Mouse (Mus musculus) hindbrain, embryonic 16.5 days (tissue): ENCODE results near the gene Hist1h4j. TPM values are rescaled to one million over a fixed set of nuclear protein-coding genes. Genes with fewer than 3 reads are reported as not detected.
"Not testable (repeated sequence)": the region's sequence is repeated elsewhere in the genome, so short reads cannot be mapped to it uniquely, and the experiment has no call there.

Experiments used
- ATAC-seq: fragments of 200-750 bp; cut with Nextera tagmentation; 2 replicates; pipeline ENCODE4 v1.8.0; 2017; ENCODE audit warnings: moderate TSS enrichment, moderate library complexity
- H3K27ac ChIP-seq: fragments of 300-500 bp; sonication (generic); 2 replicates; pipeline ENCODE4 v1.5.1; 2014; ENCODE audit warnings: low read depth, mild to moderate bottlenecking, control low read depth, low read length, moderate library complexity
- H3K27me3 ChIP-seq: fragments of 300-500 bp; sonication (generic); replicated peaks from 2 replicates; pipeline ENCODE4 v1.6.1; 2014; ENCODE audit warnings: low read length; ENCODE audit not compliant: control insufficient read depth, insufficient read depth
- H3K36me3 ChIP-seq: fragments of 300-500 bp; sonication (generic); 2 replicates; pipeline ENCODE4 v1.6.1; 2014; ENCODE audit warnings: mild to moderate bottlenecking, low read length, moderate library complexity, mixed read lengths; ENCODE audit not compliant: control insufficient read depth, insufficient read depth
- H3K4me1 ChIP-seq: fragments of 300-500 bp; sonication (generic); 2 replicates; pipeline ENCODE4 v1.6.1; 2014; ENCODE audit warnings: low read depth, low read length; ENCODE audit not compliant: control insufficient read depth, insufficient read depth
- H3K4me2 ChIP-seq: fragments of 300-500 bp; sonication (generic); 2 replicates; pipeline ENCODE4 v1.6.1; 2014; ENCODE audit warnings: mild to moderate bottlenecking, low read length, control low read depth, moderate library complexity
- H3K4me3 ChIP-seq: fragments of 300-500 bp; sonication (generic); 2 replicates; pipeline ENCODE4 v1.5.1; 2014; ENCODE audit warnings: mild to moderate bottlenecking, low read length, control low read depth, moderate library complexity
- H3K9ac ChIP-seq: fragments of 300-500 bp; sonication (generic); 2 replicates; pipeline ENCODE4 v1.6.1; 2014; ENCODE audit warnings: low read depth, mild to moderate bottlenecking, control low read depth, low read length, moderate library complexity
- H3K9me3 ChIP-seq: fragments of 300-500 bp; sonication (generic); 2 replicates; pipeline ENCODE4 v1.6.1; 2014; ENCODE audit warnings: mild to moderate bottlenecking, low read length, moderate library complexity; ENCODE audit not compliant: control insufficient read depth
- WGBS: fragments of 180-500 bp; shearing (Covaris S2); extraction: QIAGEN DNeasy Blood & Tissue Kit; methylation state at CpG from one replicate; pipeline ENCODE4 v1.1.7; 2014; 5-methylcytosine and 5-hydroxymethylcytosine counted together
- polyA plus RNA-seq: library from polyadenylated mRNA; unstranded; fragments of >200 nt; fragmentation: Nextera tagmentation; extraction: Ambion mirVana; gene quantifications from 2 replicates; pipeline ENCODE4 v1.2.1, GENCODE M21; 2015

The Hist1h4j gene
- polyA plus RNA-seq, 1 experiment from 2014 or later: 0.35 TPM

GRCm38 (mm10) chr13:21778814-21779766 lies 44.2 kb downstream of the Hist1h4j start:
- WGBS: 5% methylated on average over 32 of the region's 33 CpGs

GRCm38 (mm10) chr13:21779767-21780731 lies 45.2 kb downstream of the Hist1h4j start, which contains the start of gene Hist1h1b:
Gene Hist1h1b, minus strand, starts transcription at chr13:21780625.
- Histone ChIP-seq H3K27me3 (0 out of 2 replicates have a peak, but pooled peaks cover 2% of the 10 kb centered on the region), H3K4me1 (peaks cover 29% of the 10 kb centered on the region), H3K36me3 (no peaks in the 10 kb centered on the region), H3K9ac (peak within 1 kb of the TSS; percentile 66), H3K4me2 (peak within 1 kb of the TSS; percentile 90), H3K9me3 (no peaks in the 10 kb centered on the region), H3K4me3 (peak within 1 kb of the TSS; percentile 58), H3K27ac (peak within 1 kb of the TSS; percentile 55)
- WGBS: 1% methylated on average over 44 of the region's 44 CpGs
- no peak for ATAC-seq

More at GRCm38 (mm10) chr13:21778814-21779766, 44.2 kb downstream of the Hist1h4j start:
- Histone ChIP-seq H3K4me2 (peak overlapping the region; percentile 90), H3K4me1 (peaks cover 26% of the 10 kb centered on the region), H3K27me3 (0 out of 2 replicates have a peak, but pooled peaks cover 2% of the 10 kb centered on the region), H3K9ac (peak overlapping the region; percentile 66), H3K27ac (peak overlapping the region; percentile 55), H3K36me3 (no peaks in the 10 kb centered on the region), H3K9me3 (no peaks in the 10 kb centered on the region), H3K4me3 (peak overlapping the region; percentile 58)
- peak; percentile 97 for ATAC-seq

- Histone ChIP-seq H3K27me3 (0 out of 2 replicates have a peak, but pooled peaks cover 2% of the 10 kb centered on the region), H3K9ac (no peak overlapping the region), H3K4me3 (no peak overlapping the region; the same call in 1 of the 2 replicates), H3K9me3 (no peaks in the 10 kb centered on the region), H3K4me2 (peak overlapping the region; percentile 90), H3K4me1 (peaks cover 32% of the 10 kb centered on the region), H3K27ac (no peak overlapping the region), H3K36me3 (no peaks in the 10 kb centered on the region)
- ATAC-seq: no peak
- WGBS: 49% methylated on average over 6 of the region's 6 CpGs
Observed at GRCm38 (mm10) chr13:21781021-21781555, 46.2 kb downstream of the Hist1h4j start.

GRCm38 (mm10) chr13:21781639-21782038 lies 46.8 kb downstream of the Hist1h4j start:
- Histone ChIP-seq H3K27ac (no peak overlapping the region), H3K9me3 (no peaks in the 10 kb centered on the region), H3K9ac (no peak overlapping the region), H3K4me1 (peaks cover 35% of the 10 kb centered on the region), H3K27me3 (0 out of 2 replicates have a peak, but pooled peaks cover 2% of the 10 kb centered on the region), H3K4me2 (no peak overlapping the region), H3K4me3 (no peak overlapping the region), H3K36me3 (no peaks in the 10 kb centered on the region)
- no peak for ATAC-seq
- WGBS: 94% methylated on average over 1 of the region's 1 CpGs

DNA sequence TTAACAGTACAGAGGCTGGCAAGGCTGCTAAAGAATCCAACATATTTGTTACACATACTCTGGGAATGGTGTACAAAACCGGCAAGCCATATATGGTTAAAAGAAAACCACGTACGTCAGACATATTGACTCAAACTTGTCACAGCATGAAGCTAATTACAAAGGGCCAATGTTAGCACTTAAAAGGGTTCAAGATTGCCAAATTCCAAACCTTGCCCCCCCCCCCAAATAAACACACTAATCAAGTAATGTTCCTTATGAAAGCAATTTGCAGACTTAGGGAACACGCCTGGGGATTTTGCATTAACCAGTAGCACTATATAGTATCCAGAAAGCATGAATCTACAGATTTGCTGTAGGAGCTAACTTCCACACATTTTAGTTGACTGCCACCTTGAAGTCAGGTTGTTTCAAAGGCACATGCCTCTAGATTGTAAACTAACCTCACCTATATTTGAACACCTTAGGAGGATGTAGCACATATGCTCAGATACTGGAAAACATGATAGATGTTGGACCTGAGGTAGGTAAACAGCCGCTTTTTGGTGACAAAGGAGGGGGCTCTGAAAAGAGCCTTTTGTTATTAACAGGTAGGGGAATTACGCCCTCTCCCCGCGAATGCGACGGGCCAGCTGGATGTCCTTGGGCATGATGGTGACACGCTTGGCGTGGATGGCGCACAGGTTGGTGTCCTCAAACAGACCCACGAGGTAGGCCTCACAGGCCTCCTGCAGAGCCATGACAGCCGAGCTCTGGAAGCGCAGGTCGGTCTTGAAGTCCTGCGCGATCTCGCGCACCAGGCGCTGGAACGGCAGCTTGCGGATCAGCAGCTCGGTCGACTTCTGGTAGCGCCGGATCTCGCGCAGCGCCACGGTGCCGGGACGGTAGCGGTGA lies 47.7 kb downstream of the Hist1h4j start:
- H3K27ac ChIP-seq: peak overlapping the region; percentile 68
- H3K9me3 ChIP-seq, H3K36me3 ChIP-seq, H3K27me3 ChIP-seq, ATAC-seq: not testable (repeated sequence)
- peak overlapping the region; percentile 37 for H3K4me3 ChIP-seq
- peaks cover 35% of the 10 kb centered on the region for H3K4me1 ChIP-seq
- under 1% methylated on average over 14 of the region's 35 CpGs for WGBS
- peak overlapping the region; percentile 59 for H3K9ac ChIP-seq
- H3K4me2 ChIP-seq: peak overlapping the region; percentile 74

GRCm38 (mm10) chr13:21783255-21783617 lies 48.4 kb downstream of the Hist1h4j start, which contains the start of gene Hist1h3i:
Gene Hist1h3i, minus strand, starts transcription at chr13:21783370.
- Histone ChIP-seq H3K27ac (peak within 1 kb of the TSS; percentile 68), H3K4me2 (peak within 1 kb of the TSS; percentile 74), H3K27me3 (0 out of 2 replicates have a peak, but pooled peaks cover 2% of the 10 kb centered on the region), H3K4me1 (peaks cover 35% of the 10 kb centered on the region), H3K9ac (peak within 1 kb of the TSS; percentile 59), H3K4me3 (peak within 1 kb of the TSS; percentile 37), H3K9me3 (no peaks in the 10 kb centered on the region), H3K36me3 (no peaks in the 10 kb centered on the region)
- WGBS: under 1% methylated on average over 13 of the region's 20 CpGs
- peak; percentile 82 for ATAC-seq

GRCm38 (mm10) chr13:21783734-21784161 lies 48.9 kb downstream of the Hist1h4j start:
- WGBS: 2% methylated on average over 9 of the region's 9 CpGs
- Histone ChIP-seq H3K4me1 (peaks cover 32% of the 10 kb centered on the region), H3K4me2 (peak overlapping the region; percentile 56), H3K9ac (no peak overlapping the region; the same call in 1 of the 2 replicates), H3K9me3 (no peaks in the 10 kb centered on the region), H3K36me3 (no peaks in the 10 kb centered on the region), H3K27ac (no peak overlapping the region), H3K27me3 (0 out of 2 replicates have a peak, but pooled peaks cover 2% of the 10 kb centered on the region), H3K4me3 (peak overlapping the region; percentile 35)
- no peak for ATAC-seq

- Histone ChIP-seq H3K9ac (no peak overlapping the region; the same call in 1 of the 2 replicates), H3K4me1 (peaks cover 30% of the 10 kb centered on the region), H3K27ac (no peak overlapping the region), H3K4me3 (no peak overlapping the region), H3K27me3 (0 out of 2 replicates have a peak, but pooled peaks cover 2% of the 10 kb centered on the region), H3K36me3 (no peaks in the 10 kb centered on the region), H3K4me2 (peak overlapping the region; percentile 56), H3K9me3 (no peaks in the 10 kb centered on the region)
- no peak for ATAC-seq
- WGBS: 18% methylated on average over 6 of the region's 6 CpGs
Observed at GRCm38 (mm10) chr13:21784311-21784710, 49.4 kb downstream of the Hist1h4j start.
